Mouse (Mus musculus) lung, postnatal 0 days (tissue): ENCODE results near the gene Ccdc85c. TPM values are rescaled to one million over a fixed set of nuclear protein-coding genes. Genes with fewer than 3 reads are reported as not detected.

Experiments used
- ATAC-seq: fragments of 200-750 bp; cut with Nextera tagmentation; 2 replicates; pipeline ENCODE4 v1.8.0; 2017; ENCODE audit warnings: moderate library complexity
- DNase-seq: peaks from one replicate; pipeline ENCODE4 v3.0.0-alpha.2; 2016; ENCODE audit warnings: low spot score
- H3K27ac ChIP-seq: fragments of 300-500 bp; sonication (generic); 2 replicates; pipeline ENCODE4 v1.5.1; 2014; ENCODE audit warnings: antibody characterized with exemption, mild to moderate bottlenecking, low read length, mixed read lengths
- H3K27me3 ChIP-seq: fragments of 300-500 bp; sonication (generic); replicated peaks from 2 replicates; pipeline ENCODE4 v1.6.1; 2014; ENCODE audit warnings: low read length, mixed read lengths; ENCODE audit not compliant: insufficient read depth
- H3K36me3 ChIP-seq: fragments of 300-500 bp; sonication (generic); 2 replicates; pipeline ENCODE4 v1.6.1; 2014; ENCODE audit warnings: low read length, mixed read lengths; ENCODE audit not compliant: insufficient read depth
- H3K4me1 ChIP-seq: fragments of 300-500 bp; sonication (generic); 2 replicates; pipeline ENCODE4 v1.6.1; 2014; ENCODE audit warnings: antibody characterized with exemption, low read depth, low read length, mixed read lengths; ENCODE audit not compliant: insufficient read depth
- H3K4me2 ChIP-seq: fragments of 300-500 bp; sonication (generic); replicated peaks from 2 replicates; pipeline ENCODE4 v1.6.1; 2014; ENCODE audit warnings: low read depth, mild to moderate bottlenecking, low read length, moderate library complexity, mixed read lengths
- H3K4me3 ChIP-seq: fragments of 300-500 bp; sonication (generic); 2 replicates; pipeline ENCODE4 v1.5.1; 2014; ENCODE audit warnings: low read depth, low read length
- H3K9ac ChIP-seq: fragments of 300-500 bp; sonication (generic); replicated peaks from 2 replicates; pipeline ENCODE4 v1.6.1; 2014; ENCODE audit warnings: low read depth, mild to moderate bottlenecking
- H3K9me3 ChIP-seq: fragments of 300-500 bp; sonication (generic); 2 replicates; pipeline ENCODE4 v1.6.1; 2016; ENCODE audit warnings: low read length, mixed read lengths
- CTCF ChIP-seq: IDR thresholded peaks from 2 replicates; pipeline ENCODE4 v1.5.1; 2016; ENCODE audit warnings: antibody characterized with exemption, mild to moderate bottlenecking
- EP300 ChIP-seq: IDR thresholded peaks from 2 replicates; pipeline ENCODE4 v1.6.1; 2016; ENCODE audit warnings: antibody characterized with exemption, mild to moderate bottlenecking, control low read depth
- WGBS: fragments of 180-500 bp; shearing (Covaris S2); extraction: QIAGEN DNeasy Blood & Tissue Kit; methylation state at CpG from one replicate; pipeline ENCODE4 v1.1.7; 2014; 5-methylcytosine and 5-hydroxymethylcytosine counted together
- polyA plus RNA-seq: library from polyadenylated mRNA; unstranded; fragments of >200 nt; fragmentation: Nextera tagmentation; extraction: Ambion mirVana; gene quantifications from 2 replicates; pipeline ENCODE4 v1.2.1, GENCODE M21; 2015

Gene Ccdc85c
- polyA plus RNA-seq, 1 experiment from 2014 or later = 4.5 TPM

- Histone ChIP-seq H3K9me3 (no peaks in the 10 kb centered on the region), H3K4me1 (no peaks in the 10 kb centered on the region), H3K27me3 (no peaks in the 10 kb centered on the region), H3K4me2 (no peak overlapping the region), H3K9ac (no peak overlapping the region), H3K4me3 (no peak overlapping the region), H3K27ac (no peak overlapping the region), H3K36me3 (no peaks in the 10 kb centered on the region)
- 80% methylated on average over 12 of the region's 12 CpGs for WGBS
- TF ChIP-seq EP300 (no peak), CTCF (no peak)
- no peak for ATAC-seq
- no peak for DNase-seq
Measured at GRCm38 (mm10) chr12:108226941-108227340, 48.3 kb downstream of the Ccdc85c start.

- no peak overlapping the region for H3K4me2 ChIP-seq
- no peak overlapping the region for H3K27ac ChIP-seq
- WGBS = 83% methylated on average over 13 of the region's 13 CpGs
- no peak overlapping the region for H3K9ac ChIP-seq
- no peaks in the 10 kb centered on the region for H3K36me3 ChIP-seq
- H3K9me3 ChIP-seq = no peaks in the 10 kb centered on the region
- H3K4me1 ChIP-seq = no peaks in the 10 kb centered on the region
- DNase-seq (no peak), ATAC-seq (no peak)
- no peak overlapping the region for H3K4me3 ChIP-seq
- H3K27me3 ChIP-seq = no peaks in the 10 kb centered on the region
- no peak for TF ChIP-seq CTCF
- TF ChIP-seq EP300 = no peak
Measured at GRCm38 (mm10) chr12:108226216-108226615, 49.0 kb downstream of the Ccdc85c start.

- TF ChIP-seq CTCF = no peak
- TF ChIP-seq EP300 = no peak
- WGBS = 67% methylated on average over 7 of the region's 7 CpGs
- no peak overlapping the region for H3K27ac ChIP-seq
- H3K36me3 ChIP-seq = no peaks in the 10 kb centered on the region
- no peak overlapping the region for H3K9ac ChIP-seq
- no peaks in the 10 kb centered on the region for H3K27me3 ChIP-seq
- no peak overlapping the region for H3K4me3 ChIP-seq
- ATAC-seq (no peak), DNase-seq (peak; percentile 63)
- H3K9me3 ChIP-seq = no peaks in the 10 kb centered on the region
- H3K4me2 ChIP-seq = no peak overlapping the region
- H3K4me1 ChIP-seq = no peaks in the 10 kb centered on the region; the same call in 1 of the 2 replicates
Measured at GRCm38 (mm10) chr12:108225781-108226180, 49.4 kb downstream of the Ccdc85c start.

- Histone ChIP-seq H3K9ac (no peak overlapping the region), H3K36me3 (no peaks in the 10 kb centered on the region), H3K4me2 (no peak overlapping the region), H3K9me3 (no peaks in the 10 kb centered on the region), H3K4me3 (no peak overlapping the region), H3K27ac (no peak overlapping the region), H3K4me1 (no peaks in the 10 kb centered on the region; the same call in 1 of the 2 replicates), H3K27me3 (no peaks in the 10 kb centered on the region)
- DNase-seq (peak; percentile 55), ATAC-seq (peak; percentile 29)
- 49% methylated on average over 6 of the region's 8 CpGs for whole genome bisulfite sequencing
- TF ChIP-seq EP300 (no peak), CTCF (no peak)
Measured at GRCm38 (mm10) chr12:108223357-108223756, 51.9 kb downstream of the Ccdc85c start.

- Histone ChIP-seq H3K27me3 (no peaks in the 10 kb centered on the region), H3K4me3 (no peak overlapping the region), H3K4me1 (no peaks in the 10 kb centered on the region; the same call in none of the 2 replicates), H3K4me2 (no peak overlapping the region), H3K9ac (no peak overlapping the region), H3K36me3 (no peaks in the 10 kb centered on the region), H3K27ac (no peak overlapping the region), H3K9me3 (no peaks in the 10 kb centered on the region)
- ATAC-seq (no peak), DNase-seq (no peak)
- TF ChIP-seq CTCF (no peak), EP300 (no peak)
- 84% methylated on average over 7 of the region's 7 CpGs for WGBS
Measured at GRCm38 (mm10) chr12:108221712-108222111, 53.5 kb downstream of the Ccdc85c start.

GRCm38 (mm10) chr12:108221206-108221605, 54.0 kb downstream of the Ccdc85c start:
- WGBS = 44% methylated on average over 10 of the region's 10 CpGs
- Histone ChIP-seq H3K4me1 (no peaks in the 10 kb centered on the region; the same call in none of the 2 replicates), H3K36me3 (no peaks in the 10 kb centered on the region), H3K9me3 (no peaks in the 10 kb centered on the region), H3K27ac (no peak overlapping the region), H3K9ac (no peak overlapping the region), H3K4me3 (no peak overlapping the region), H3K4me2 (no peak overlapping the region), H3K27me3 (no peaks in the 10 kb centered on the region)
- ATAC-seq (no peak), DNase-seq (no peak)
- TF ChIP-seq CTCF = peak; percentile 57
- no peak for TF ChIP-seq EP300

- no peak overlapping the region for H3K4me2 ChIP-seq
- TF ChIP-seq CTCF (no peak), EP300 (no peak)
- no peaks in the 10 kb centered on the region; the same call in none of the 2 replicates for H3K4me1 ChIP-seq
- no peaks in the 10 kb centered on the region for H3K36me3 ChIP-seq
- ATAC-seq = no peak
- H3K27ac ChIP-seq = no peak overlapping the region
- H3K27me3 ChIP-seq = no peaks in the 10 kb centered on the region
- WGBS = 64% methylated on average over 12 of the region's 12 CpGs
- DNase-seq = no peak
- no peak overlapping the region for H3K9ac ChIP-seq
- no peak overlapping the region for H3K4me3 ChIP-seq
- H3K9me3 ChIP-seq = no peaks in the 10 kb centered on the region
Measured at GRCm38 (mm10) chr12:108220621-108221020, 54.6 kb downstream of the Ccdc85c start.
